Mouse (Mus musculus): Measurements from ENCODE around the gene Kctd6. TPM values are rescaled to one million over a fixed set of nuclear protein-coding genes. Genes with fewer than 3 reads are reported as not detected.
A peak's percentile ranks its signal among the peaks of the same experiment; 100 is the strongest.

Gene Kctd6
- polyA plus RNA-seq, 1 experiment from 2014 or later = 10.0 TPM

DNA sequence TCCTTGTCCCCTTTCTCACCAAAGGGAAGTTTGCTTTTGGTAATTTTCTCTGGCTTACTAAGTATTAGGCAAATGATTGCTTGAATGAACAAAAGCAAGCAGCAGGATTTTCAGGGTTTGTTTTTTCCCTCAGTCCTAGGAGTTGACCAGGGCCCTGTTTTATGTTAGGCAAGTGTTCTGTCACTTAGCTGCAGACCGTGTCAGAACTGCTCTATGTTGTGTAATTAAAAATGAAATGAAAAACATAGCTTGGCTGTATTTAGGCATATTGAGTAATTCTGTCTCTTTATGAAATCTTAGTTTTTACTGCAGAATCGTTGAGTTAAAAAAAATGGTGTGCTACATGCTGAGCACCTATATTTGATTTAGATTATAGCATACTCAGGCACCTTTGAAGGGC lies 10.9 kb downstream of the Kctd6 start:
- H3K4me1 ChIP-seq (ENCODE audit: insufficient read depth) = peaks cover 3% of the 10 kb centered on the region

DNA sequence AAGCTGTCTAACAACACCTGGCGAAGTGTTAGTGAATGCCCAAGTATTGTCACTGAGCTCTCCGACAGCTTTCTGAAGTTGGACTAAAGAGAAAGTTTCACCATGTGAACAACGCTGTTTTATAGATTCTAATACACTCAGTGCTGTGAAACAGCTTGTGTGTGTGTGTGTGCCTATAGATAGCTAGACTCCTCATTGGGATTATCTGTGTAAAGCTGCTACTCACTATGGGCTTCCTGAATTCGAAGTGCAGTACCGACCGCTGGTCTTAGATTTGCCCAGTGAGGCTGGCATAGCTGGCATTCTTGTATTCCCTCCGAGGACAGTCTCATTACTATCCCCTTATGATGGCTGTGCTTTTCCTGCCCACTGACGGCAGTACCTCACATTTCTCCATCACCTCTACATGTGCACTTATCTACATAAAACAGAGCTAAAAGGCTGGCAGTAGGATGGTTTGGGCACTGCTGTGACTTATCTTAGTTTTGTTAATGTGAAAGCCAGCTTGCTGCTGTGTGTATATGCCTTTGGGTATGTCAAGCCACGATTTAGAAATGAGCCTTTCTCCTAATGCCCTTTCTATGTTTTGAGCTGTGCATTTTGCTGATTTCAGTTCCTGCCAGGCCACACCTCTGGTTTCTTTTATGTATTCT lies 15.6 kb downstream of the Kctd6 start:
- H3K36me3 ChIP-seq (replicated peaks; ENCODE audit: insufficient read depth, low read length) = 0 out of 2 replicates have a peak, but pooled peaks cover 9% of the 10 kb centered on the region
- H3K4me1 ChIP-seq (ENCODE audit: insufficient read depth) = peaks cover 4% of the 10 kb centered on the region; the same call in 1 of the 2 replicates
- ATAC-seq (peak; percentile 62), DNase-seq (peak; percentile 10)
- H3K9me3 ChIP-seq (ENCODE audit: low read length) = no peaks in the 10 kb centered on the region
- no peak overlapping the region for H3K4me3 ChIP-seq (ENCODE audit: low read depth, low read length)
- TF ChIP-seq CTCF (IDR thresholded peaks at IDR 0.05; ENCODE audit: low read depth) (no peak), EP300 (IDR thresholded peaks at IDR 0.05; ENCODE audit: low read depth) (peak; percentile 44; the same call in 1 of the 2 replicates)
- H3K4me2 ChIP-seq (ENCODE audit: low read depth, low read length) = 0 out of 2 replicates have a peak overlapping the region, but pooled peaks have one; percentile 2
- H3K9ac ChIP-seq (replicated peaks) = no peak overlapping the region
- H3K27me3 ChIP-seq (ENCODE audit: insufficient read depth, low read length) = no peaks in the 10 kb centered on the region
- no peak overlapping the region for H3K27ac ChIP-seq (ENCODE audit: low read depth)
- 67% methylated on average over 9 of the region's 9 CpGs for WGBS (ENCODE audit: insufficient replicate concordance)

More for the DNA sequence above, 10.9 kb downstream of the Kctd6 start:
- H3K4me3 ChIP-seq (ENCODE audit: low read depth, low read length) = no peak overlapping the region
- peaks cover 15% of the 10 kb centered on the region; the same call in 1 of the 2 replicates for H3K36me3 ChIP-seq (replicated peaks; ENCODE audit: insufficient read depth, low read length)
- H3K4me2 ChIP-seq (ENCODE audit: low read depth, low read length) = no peak overlapping the region
- WGBS (ENCODE audit: insufficient replicate concordance) = 67% methylated on average over 2 of the region's 2 CpGs
- no peak overlapping the region for H3K27ac ChIP-seq (ENCODE audit: low read depth)
- no peaks in the 10 kb centered on the region for H3K27me3 ChIP-seq (ENCODE audit: insufficient read depth, low read length)
- no peak for ATAC-seq
- TF ChIP-seq EP300 (IDR thresholded peaks at IDR 0.05; ENCODE audit: low read depth) (0 out of 2 replicates have a peak, but pooled peaks have one; percentile 18), CTCF (IDR thresholded peaks at IDR 0.05; ENCODE audit: low read depth) (no peak)
- H3K9me3 ChIP-seq (ENCODE audit: low read length) = no peaks in the 10 kb centered on the region
- no peak for DNase-seq
- no peak overlapping the region for H3K9ac ChIP-seq (replicated peaks)

DNA sequence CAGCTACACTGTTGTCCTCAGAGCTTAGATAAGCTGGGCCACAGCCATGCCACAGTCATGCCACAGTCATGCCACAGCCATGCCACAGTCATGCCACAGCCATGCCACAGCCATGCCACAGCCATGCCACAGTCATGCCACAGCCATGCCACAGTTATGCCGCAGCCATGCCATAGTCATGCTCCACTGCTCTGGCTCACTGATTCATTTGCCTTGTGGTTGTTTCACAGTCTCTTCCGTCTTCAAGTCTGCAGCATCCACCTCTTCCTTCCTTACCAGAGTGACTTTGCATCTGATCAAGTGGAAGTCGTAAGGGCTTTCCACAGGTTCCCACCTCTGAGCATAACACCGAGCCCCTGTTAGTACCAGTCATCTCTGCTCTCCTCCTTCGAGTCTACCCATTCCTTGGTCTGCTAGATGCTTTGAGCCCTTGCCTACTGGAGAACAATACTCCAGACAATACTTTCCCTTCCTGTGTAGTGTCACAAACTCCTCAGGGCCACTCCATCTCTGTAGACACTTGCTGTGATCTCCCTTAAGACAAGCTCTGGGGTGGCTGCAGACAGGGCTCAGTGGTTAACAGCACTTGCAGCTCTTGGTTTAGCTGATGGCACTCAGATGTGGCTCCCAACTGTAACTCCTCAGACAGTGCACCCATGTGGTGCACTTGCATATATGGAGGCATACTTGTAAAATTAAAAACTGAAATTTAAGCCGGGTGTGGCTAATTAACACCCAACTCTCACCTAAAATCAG lies 18.4 kb downstream of the Kctd6 start:
- no peak for TF ChIP-seq EP300 (IDR thresholded peaks at IDR 0.05; ENCODE audit: low read depth)
- no peak for TF ChIP-seq CTCF (IDR thresholded peaks at IDR 0.05; ENCODE audit: low read depth)
- H3K36me3 ChIP-seq (replicated peaks; ENCODE audit: insufficient read depth, low read length) = 0 out of 2 replicates have a peak, but pooled peaks cover 6% of the 10 kb centered on the region
- no peak overlapping the region for H3K4me3 ChIP-seq (ENCODE audit: low read depth, low read length)
- H3K27ac ChIP-seq (ENCODE audit: low read depth) = no peak overlapping the region
- no peak overlapping the region for H3K4me2 ChIP-seq (ENCODE audit: low read depth, low read length)
- DNase-seq (no peak), ATAC-seq (no peak)
- H3K4me1 ChIP-seq (ENCODE audit: insufficient read depth) = peaks cover 4% of the 10 kb centered on the region; the same call in 1 of the 2 replicates
- no peak overlapping the region for H3K9ac ChIP-seq (replicated peaks)
- no peaks in the 10 kb centered on the region for H3K27me3 ChIP-seq (ENCODE audit: insufficient read depth, low read length)
- no peaks in the 10 kb centered on the region for H3K9me3 ChIP-seq (ENCODE audit: low read length)
- WGBS (ENCODE audit: insufficient replicate concordance) = 52% methylated on average over 6 of the region's 6 CpGs

GRCm38 (mm10) chr14:8233252-8233651 lies 19.3 kb downstream of the Kctd6 start:
- ATAC-seq (peak; percentile 63), DNase-seq (no peak)
- Histone ChIP-seq H3K4me1 (ENCODE audit: insufficient read depth) (peaks cover 4% of the 10 kb centered on the region; the same call in 1 of the 2 replicates), H3K27ac (ENCODE audit: low read depth) (no peak overlapping the region), H3K9me3 (ENCODE audit: low read length) (no peaks in the 10 kb centered on the region), H3K4me3 (ENCODE audit: low read depth, low read length) (no peak overlapping the region), H3K4me2 (ENCODE audit: low read depth, low read length) (no peak overlapping the region), H3K27me3 (ENCODE audit: insufficient read depth, low read length) (no peaks in the 10 kb centered on the region), H3K9ac (replicated peaks) (no peak overlapping the region), H3K36me3 (replicated peaks; ENCODE audit: insufficient read depth, low read length) (0 out of 2 replicates have a peak, but pooled peaks cover 6% of the 10 kb centered on the region)
- TF ChIP-seq CTCF (IDR thresholded peaks at IDR 0.05; ENCODE audit: low read depth) (no peak), EP300 (IDR thresholded peaks at IDR 0.05; ENCODE audit: low read depth) (peak; percentile 69; the same call in 1 of the 2 replicates)
- WGBS (ENCODE audit: insufficient replicate concordance) = 30% methylated on average over 1 of the region's 1 CpGs

DNA sequence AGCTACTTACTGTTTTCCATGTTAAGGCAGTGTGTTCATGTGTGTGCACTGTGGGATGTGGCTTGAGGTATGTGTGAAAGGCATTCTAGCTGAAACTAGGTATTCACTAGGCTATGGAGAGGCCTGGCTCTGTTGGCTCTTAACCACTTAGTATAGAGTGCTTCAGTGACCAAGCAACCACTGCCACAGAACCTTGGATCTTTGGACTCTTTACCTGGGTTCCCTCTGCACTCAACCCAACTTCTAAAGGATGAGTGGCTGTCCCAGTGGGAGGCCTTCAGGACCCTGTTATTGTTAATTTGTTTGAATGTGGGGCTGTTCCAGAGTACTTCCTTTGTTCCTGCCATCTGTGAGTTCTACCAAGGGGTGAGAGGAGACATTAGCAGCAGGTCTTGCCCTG lies 27.9 kb downstream of the Kctd6 start:
- TF ChIP-seq CTCF (IDR thresholded peaks at IDR 0.05; ENCODE audit: low read depth) = no peak
- H3K9ac ChIP-seq (replicated peaks) = no peak overlapping the region
- no peak for DNase-seq
- peak overlapping the region; percentile 91; the same call in 1 of the 2 replicates for H3K27ac ChIP-seq (ENCODE audit: low read depth)
- H3K36me3 ChIP-seq (replicated peaks; ENCODE audit: insufficient read depth, low read length) = 0 out of 2 replicates have a peak, but pooled peaks cover 3% of the 10 kb centered on the region
- H3K4me3 ChIP-seq (ENCODE audit: low read depth, low read length) = no peak overlapping the region
- H3K4me2 ChIP-seq (ENCODE audit: low read depth, low read length) = no peak overlapping the region
- H3K9me3 ChIP-seq (ENCODE audit: low read length) = no peaks in the 10 kb centered on the region
- H3K27me3 ChIP-seq (ENCODE audit: insufficient read depth, low read length) = no peaks in the 10 kb centered on the region
- ATAC-seq = no peak
- H3K4me1 ChIP-seq (ENCODE audit: insufficient read depth) = peaks cover 9% of the 10 kb centered on the region; the same call in 1 of the 2 replicates

- no peaks in the 10 kb centered on the region for H3K9me3 ChIP-seq (ENCODE audit: low read length)
- peaks cover 9% of the 10 kb centered on the region; the same call in 1 of the 2 replicates for H3K4me1 ChIP-seq (ENCODE audit: insufficient read depth)
- H3K36me3 ChIP-seq (replicated peaks; ENCODE audit: insufficient read depth, low read length) = 0 out of 2 replicates have a peak, but pooled peaks cover 3% of the 10 kb centered on the region
- H3K4me2 ChIP-seq (ENCODE audit: low read depth, low read length) = no peak overlapping the region
- ATAC-seq (0 out of 2 replicates have a peak, but pooled peaks have one; percentile 22), DNase-seq (peak; percentile 35)
- TF ChIP-seq CTCF (IDR thresholded peaks at IDR 0.05; ENCODE audit: low read depth) (peak; percentile 59), EP300 (IDR thresholded peaks at IDR 0.05; ENCODE audit: low read depth) (no peak)
- H3K27ac ChIP-seq (ENCODE audit: low read depth) = peak overlapping the region; percentile 91
- WGBS (ENCODE audit: insufficient replicate concordance) = 49% methylated on average over 5 of the region's 5 CpGs
- no peaks in the 10 kb centered on the region for H3K27me3 ChIP-seq (ENCODE audit: insufficient read depth, low read length)
- no peak overlapping the region for H3K4me3 ChIP-seq (ENCODE audit: low read depth, low read length)
- peak overlapping the region; percentile 46; the same call in 1 of the 2 replicates for H3K9ac ChIP-seq (replicated peaks)
Measured at GRCm38 (mm10) chr14:8242388-8242920, 28.5 kb downstream of the Kctd6 start.
